Mouse (Mus musculus): ENCODE measurements at regions not wholly inside any gene's neighbourhood (a gene's known extent, or its start where the extent isn't known, plus 50 kb on each side); places are given as distances from the start of the nearest gene placed in this dataset.
A peak's percentile ranks its signal among the peaks of the same experiment; 100 is the strongest.

DNA sequence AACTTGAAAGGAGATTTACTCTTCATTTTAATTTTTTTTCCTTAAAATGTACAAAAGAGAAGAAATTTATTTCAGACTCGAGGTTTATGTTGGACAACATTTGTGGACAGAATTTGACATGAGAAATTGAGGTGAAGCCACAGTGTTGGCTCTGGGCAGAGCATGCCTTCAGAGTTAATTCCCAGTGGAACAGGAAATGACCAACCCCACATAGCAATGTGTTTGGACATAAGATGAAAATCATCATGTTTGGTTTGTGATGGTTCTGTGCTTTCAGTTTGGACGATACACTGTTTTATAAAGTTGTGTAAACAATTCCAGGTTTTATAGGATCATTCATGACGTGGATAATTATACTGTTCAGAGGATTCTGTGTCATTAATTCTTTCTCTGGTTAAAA, 271.9 kb upstream of the Mettl25 start:
- DNase-seq (ENCODE audit: low spot score) = no peak

DNA sequence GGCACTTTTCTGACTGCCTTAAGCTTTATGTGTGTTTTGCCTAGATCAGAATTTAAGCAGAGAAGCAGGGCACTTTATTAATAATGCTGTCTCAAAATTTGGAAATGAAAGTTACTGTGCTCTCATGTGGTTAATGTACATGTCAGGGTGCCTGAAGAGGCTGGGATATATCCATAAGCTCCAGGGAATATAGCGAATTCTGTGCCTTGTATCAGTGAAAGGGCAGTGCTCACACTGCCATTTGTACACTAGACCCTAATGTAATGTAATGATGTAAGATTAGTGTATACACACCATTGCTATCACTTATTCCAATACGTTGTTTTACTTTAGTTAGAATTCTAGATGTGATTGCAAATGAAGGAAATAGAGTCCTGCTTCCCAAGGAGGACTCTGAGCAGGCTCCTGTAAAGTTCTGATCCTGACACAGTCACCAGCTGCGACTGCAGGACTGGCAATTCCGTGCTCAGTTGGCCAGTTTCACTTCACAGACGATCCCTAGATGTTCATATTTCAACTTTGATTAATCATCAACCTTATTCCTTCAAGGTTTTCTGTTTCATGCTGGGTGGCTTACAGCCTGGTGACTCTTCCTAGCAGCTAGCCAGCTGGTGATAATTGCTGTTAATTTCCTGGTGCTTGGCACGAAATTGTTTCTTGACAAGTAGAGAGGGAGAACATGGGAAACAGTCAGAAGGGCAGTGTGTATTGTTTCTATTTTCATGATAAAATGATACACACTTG, 273.7 kb upstream of the Mettl25 start:
- DNase-seq (ENCODE audit: low spot score) = no peak

DNA sequence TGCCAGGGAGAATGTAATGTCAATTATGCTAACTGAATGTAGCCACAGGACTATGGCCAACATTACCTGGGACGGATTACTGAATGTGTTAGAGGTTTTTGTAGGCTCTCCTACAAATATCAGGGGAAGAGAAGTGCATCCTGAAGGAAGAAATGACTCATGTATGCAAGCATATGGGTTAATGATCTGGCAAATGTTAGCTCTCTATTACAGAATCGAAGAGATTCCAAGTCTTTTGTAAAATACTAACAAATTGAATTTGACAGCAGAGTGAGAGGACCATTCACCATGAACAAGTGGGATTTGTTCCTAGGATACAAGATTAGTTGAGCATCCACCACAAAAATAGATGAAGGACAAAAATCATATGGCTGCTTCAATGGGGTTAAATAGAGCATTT, 280.6 kb upstream of the Mettl25 start:
- DNase-seq (ENCODE audit: low spot score) = no peak

DNA sequence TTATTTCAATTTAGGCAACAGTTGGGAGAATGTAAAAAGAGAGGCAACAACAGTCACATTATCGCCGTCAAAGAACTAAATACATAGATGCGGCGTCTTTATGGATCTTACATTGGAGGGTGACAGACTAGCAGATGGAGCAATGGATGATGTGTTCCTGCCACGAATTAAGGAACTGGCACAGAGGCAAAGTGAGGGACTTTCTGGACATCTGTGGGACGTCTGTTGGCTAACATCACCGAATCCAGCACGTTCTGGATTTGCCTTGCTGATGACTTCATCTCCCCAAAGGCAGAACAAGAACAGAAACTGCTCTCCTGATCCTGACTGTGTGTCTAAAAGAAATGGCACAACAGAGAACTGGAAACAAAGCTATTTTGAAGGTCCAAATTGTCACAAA, 281.8 kb upstream of the Mettl25 start:
- DNase-seq (ENCODE audit: low spot score) = no peak

DNA sequence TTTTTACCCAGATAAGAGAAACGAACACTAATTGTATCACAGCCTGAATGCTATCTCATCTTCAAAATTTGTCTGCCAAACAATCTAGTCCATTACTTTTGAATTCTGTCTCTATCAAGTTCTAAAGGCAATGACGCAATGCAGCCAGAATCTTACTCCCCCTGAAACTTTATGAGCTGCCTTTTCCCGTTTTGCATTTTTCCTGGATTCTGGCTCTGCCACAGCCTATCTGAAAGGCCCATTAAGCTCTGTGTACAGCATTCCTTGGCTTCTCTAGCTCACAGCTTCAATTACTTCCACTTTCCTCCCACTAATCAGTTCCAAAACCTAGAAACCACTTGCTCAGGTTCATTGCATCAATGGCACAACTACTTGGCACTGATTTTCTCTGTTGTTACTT, 298.0 kb upstream of the Ppfia2 start:
- no peak for DNase-seq (ENCODE audit: low spot score)

DNA sequence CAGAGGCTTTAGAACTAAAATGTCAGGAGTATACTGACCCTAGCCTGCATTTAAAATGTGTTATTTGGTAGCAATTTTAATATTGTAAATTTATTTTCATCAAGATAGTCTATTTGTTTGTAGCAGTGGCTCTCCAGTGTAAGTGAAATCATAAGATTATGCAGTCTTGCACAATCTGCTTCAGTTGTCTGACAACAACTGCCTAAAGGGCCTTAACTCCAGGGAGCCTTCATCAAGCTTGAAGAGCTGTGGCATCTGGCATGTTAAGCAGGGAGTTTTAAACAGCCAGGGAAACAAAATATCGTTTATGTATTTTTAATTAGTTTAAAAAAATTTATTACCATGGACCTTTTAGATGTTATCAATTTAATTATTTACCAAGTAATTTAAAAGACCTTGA, 295.7 kb upstream of the Ppfia2 start:
- DNase-seq (ENCODE audit: low spot score) = no peak

DNA sequence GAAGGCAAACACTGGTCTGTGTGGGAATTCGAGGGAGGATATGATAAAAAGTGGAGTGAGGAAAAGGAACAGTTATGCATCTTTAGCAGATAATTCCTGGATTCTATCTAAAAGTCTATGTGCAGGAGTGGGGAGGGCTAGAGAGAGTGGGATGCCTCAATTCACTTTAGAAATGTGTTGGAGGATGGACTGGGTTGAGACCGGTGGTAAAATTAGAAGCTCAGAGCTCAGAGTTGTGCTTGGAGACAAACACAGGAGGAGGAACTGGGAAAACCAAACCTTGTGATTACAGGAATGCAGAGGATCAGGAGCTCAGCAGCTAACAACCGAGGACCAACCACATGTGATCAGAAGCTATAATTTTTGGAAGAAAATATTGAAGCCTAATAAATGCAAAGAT, 290.5 kb upstream of the Ppfia2 start:
- no peak for DNase-seq (ENCODE audit: low spot score)

DNA sequence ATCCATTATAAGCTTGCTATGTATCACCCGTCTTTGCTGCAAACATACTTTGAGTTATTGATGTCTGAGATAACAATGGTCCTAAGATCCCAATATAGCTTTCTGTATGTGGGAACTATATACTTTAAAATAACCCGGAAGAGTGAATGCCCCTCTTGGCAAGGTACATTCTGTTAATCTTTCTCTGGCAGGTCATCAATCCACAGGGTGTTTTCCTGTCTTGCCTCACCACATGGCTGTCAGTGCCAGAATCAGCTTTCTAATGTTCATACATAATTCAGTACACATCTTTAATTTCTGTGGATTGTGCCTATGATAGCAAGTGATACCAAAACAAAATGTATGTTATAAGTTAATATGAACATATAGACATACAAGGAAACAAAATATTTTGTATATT, 267.6 kb upstream of the Ppfia2 start:
- no peak for DNase-seq (ENCODE audit: low spot score)

DNA sequence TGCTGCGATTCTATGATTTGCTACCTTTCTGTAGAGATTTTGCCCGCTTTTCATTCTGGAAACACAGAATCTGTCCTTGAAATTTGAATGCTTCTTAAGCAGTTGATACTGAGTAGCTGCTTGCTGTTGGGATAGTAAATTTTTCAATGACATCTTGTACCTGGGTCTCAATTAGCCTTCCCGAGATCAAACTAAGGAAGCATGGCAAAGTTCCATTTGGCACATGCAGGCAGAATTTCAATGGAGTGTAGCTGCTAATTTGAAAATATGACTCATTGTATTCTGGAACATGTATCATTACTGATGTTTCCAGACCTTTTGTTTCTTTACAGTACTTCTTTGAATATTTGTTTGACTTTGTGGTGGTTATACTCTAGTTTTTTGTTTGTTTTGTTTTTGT, 245.9 kb upstream of the Ppfia2 start:
- no peak for DNase-seq (ENCODE audit: low spot score)

DNA sequence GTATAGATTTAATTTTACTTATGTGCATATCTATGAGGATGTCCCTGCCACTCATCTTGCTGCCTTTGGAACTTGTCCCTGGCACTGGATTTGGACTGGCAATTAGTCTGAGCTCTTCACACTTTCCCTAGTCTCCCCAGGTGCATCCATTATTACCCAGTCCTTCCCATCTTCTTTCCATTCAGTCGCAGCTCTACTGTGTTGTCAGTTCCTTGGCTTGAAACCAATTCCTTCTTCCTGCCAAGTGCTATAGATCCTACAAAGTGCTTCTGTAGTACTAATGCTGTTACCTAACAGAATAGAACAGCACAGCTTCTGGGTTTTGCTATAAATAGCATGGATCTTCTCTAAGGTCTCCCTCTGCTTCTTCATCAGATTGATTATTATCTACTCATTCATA, 228.0 kb upstream of the Ppfia2 start:
- no peak for DNase-seq (ENCODE audit: low spot score)

DNA sequence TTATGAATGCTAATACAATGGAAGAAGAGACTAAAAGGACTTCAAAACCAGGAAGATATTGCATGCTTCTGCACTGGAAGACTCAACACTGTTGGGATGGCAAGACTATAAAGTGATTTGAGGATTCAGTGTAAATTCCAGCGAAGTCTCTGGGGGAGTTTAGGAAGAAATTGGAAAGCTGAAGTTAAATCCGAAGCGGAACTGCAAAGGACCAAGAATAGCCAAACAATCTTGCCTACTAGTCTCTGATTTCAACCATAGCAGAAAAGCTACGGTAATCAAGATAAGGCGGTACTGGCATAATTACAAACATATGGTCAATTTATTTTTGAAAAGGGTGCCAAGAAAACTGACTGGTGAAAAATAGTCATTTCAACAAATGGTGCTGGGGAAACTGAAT, 216.0 kb upstream of the Ppfia2 start:
- DNase-seq (ENCODE audit: low spot score) = no peak

DNA sequence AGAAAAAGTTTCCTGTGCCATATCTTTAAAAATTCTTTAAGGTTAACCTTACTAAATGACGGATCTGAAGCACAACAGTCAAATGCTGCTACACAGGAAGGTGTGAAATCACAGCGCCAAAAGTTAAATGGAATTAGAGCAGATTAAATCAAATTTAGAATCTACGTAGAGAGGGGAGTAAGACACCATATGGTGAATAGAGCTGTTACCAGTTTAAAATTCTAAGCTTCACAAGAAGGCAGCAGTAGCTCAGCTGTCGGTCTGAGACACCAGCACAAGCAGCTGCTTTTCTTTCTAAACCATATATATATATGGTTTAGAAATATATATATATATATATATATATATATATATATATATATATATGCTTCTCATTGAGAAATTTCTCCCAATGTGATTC, 210.3 kb upstream of the Ppfia2 start:
- no peak for DNase-seq (ENCODE audit: low spot score)

DNA sequence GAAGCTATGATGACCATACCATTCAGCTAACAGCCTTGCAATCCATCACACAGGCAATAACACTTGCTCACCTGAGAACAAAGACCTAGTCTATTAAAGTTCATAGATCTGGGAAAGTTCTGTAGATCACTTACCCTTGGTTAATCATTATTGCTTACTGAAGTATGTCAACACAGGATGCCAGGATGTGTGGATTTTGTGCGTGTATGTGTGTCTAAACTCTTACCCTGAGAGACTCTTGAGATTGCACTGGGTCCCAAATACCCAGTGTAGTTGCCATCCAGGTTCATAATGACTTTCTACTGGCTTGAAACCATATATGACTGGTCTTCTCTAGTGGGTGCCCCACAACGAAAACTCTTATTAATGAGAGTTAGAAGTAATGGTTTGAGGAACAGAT, 196.8 kb upstream of the Ppfia2 start:
- no peak for DNase-seq (ENCODE audit: low spot score)

DNA sequence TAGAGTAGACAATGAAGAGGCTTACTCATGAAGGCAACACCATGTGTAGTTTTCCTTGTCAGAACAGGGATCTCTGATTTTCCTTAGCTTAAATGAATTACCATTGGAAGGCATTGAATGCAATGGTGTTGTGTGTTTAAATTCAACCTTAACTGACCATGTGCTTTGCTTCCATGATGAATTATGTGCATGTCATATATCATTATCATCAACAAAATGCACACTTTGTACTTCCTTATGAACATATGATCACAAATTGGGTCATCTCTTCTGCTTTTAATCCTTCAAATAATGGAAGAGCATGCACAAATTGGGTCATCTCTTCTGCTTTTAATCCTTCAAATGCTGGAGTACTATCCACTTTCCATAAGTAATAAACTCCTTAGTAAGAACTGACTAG, 180.2 kb upstream of the Ppfia2 start:
- no peak for DNase-seq (ENCODE audit: low spot score)

DNA sequence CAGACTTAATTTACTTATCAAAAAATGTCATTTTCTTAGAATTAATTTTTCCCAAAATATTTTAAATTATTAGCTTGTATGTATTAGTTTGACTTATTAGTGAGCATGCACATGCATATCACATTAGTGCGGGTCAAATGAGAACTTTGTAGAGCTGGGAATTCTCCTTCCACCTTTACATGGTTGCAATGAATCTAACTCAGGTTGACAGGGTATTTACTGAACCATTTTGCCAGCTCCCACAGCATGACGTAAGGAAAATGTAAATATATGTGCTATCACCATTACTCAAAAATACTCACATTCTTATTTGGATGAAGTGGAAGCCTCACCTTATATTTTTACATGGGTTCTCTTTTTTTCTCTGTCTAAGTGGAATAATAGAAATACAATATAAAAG, 179.4 kb upstream of the Ppfia2 start:
- no peak for DNase-seq (ENCODE audit: low spot score)

DNA sequence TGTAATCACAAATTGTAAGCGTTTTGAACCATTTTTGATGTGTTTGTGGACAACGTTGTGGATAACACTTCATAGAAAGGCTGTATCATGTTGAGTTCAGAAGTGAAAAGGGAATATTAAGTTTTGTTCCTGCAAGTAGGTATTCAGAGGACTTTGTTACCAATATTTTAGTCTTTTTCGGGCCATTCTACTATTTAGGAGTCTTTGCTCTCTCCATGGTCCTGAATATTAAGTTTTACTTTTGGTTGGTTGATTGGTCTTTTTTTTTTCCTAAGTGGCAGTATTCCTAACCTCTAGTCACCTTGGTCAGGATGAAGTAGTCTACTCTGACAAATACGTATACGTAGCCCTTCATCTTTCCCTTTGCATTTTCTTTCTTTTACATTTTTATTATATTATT, 174.6 kb upstream of the Ppfia2 start:
- DNase-seq (ENCODE audit: low spot score) = peak; percentile 8

DNA sequence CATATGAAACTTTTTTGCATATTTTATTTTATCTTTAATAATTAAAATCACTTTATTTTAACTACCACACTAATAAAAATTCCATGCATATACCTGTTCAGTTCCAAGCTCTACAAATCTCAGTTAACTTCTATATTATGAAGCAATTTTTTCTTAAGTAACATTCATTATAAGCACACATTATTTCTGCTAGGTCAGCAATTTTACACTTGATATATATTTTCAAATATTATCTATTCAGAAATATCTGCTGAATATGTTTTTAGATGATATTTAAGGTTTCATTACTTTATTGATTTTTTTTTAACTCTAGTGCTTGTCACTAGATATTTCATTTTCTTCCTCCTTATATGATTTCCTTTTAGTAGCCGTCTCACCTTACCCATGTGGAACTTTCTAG, 135.0 kb upstream of the Ppfia2 start:
- DNase-seq (ENCODE audit: low spot score) = no peak

DNA sequence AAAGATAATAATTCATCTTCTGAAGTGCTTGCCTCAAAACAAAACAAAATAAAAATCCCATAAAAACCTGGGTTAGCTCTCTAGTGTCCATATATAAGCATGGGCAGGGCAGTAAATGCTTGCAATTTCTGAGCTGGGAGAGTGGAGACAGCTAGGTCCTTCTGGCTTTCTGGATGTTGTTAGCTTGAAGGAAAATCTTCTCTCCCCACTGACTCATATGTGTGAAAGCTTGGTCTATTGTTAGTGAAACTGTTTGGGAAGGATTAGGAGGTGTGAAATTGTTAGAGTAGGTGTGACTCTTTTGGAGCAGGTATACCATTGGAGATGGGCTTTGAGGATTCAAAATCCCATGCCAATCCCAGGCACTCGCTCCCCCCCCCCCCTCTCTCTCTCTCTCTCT, 118.5 kb upstream of the Ppfia2 start:
- no peak for DNase-seq (ENCODE audit: low spot score)

DNA sequence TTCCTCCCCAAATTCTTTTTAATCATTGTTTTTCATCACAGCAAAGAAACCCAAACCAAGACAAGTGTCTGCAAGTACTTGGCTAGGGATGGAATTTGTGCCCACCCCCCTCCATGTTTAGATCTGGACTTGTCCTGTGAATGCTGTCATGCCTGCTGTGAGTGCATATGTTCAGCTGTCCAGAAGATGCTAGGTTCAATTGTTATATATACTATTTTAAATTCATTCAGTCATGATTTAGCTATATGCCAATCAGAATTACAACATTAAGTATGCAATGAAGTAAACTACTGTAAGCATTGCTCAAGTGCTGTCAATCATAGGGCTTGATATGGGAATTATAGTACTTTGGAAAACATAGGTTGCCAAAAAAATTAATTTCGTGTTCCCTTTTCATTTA, 94.5 kb upstream of the Ppfia2 start:
- no peak for DNase-seq (ENCODE audit: low spot score)

DNA sequence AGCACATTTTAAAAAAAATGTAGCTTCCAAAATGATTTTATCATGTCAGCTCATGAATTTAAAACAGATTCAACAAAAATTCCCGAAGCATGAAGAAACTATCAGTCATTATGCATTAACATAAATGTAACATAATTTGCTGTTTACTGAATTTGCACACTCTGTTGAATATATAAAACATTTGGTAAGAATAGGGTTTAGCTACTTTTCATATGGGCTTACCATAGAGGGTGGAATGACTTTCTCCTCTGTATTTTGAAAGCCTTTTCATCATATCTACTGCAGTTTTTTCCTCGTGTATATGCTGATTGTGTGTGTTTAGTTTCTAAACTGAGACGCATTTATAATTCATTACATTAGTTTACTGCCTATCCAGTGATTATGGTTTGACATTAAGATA, 94.0 kb upstream of the Ppfia2 start:
- no peak for DNase-seq (ENCODE audit: low spot score)

DNA sequence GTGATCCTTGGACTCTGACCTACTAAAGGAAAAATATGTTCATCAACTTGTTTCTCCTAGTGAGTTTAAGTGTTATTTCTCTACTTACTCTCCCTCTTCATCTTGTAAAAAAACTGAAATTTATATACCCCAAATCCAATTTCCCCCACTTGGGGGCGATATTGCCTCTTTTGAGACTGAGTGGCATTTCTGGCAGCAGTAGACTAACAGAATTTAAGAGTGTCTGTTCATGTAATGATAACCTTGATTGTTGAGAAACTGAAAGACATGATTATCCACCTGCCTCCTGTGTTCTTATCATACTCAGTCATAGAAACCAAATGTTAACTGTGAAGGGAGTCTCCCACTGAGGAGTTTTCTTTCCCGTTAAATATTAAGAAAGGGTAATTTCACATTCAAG, 89.5 kb upstream of the Ppfia2 start:
- no peak for DNase-seq (ENCODE audit: low spot score)

DNA sequence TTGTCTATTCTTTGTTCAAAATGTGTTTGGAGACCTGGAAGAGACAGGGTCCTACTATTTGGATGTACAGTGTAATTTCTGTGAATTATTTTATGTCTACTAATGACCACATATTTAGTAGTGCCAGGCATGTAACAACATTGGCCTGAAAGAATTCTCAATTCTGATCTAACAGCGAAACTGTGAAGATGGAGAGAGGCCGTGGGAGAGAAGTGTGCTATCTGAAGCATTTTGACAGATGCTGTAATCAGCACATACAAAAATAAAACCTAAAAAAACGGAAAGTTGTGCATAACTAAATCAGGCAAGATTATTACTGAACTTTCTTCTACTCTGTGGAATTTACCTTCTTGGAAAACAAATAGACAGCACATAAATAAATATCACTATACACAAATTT, 61.4 kb upstream of the Ppfia2 start:
- DNase-seq (ENCODE audit: low spot score) = no peak

DNA sequence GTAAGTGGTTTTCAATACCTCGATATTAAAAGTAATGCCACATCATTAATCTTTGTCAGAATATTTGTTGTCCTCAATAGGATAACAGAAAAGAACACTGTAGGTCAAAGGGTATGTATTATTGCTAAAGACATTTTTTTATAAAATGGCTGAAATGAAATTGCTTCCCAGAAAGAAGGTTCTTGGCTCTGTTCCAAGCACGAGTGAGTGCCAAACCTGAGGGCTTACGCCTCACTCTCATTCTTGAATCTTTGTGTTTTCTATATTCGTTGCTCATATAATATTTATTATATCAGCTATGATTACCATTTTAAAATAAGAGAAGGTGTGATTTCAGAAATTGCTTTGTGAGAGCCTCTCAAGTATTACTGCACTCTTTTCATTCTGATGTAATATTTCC, 57.0 kb upstream of the Ppfia2 start:
- DNase-seq (ENCODE audit: low spot score) = no peak

DNA sequence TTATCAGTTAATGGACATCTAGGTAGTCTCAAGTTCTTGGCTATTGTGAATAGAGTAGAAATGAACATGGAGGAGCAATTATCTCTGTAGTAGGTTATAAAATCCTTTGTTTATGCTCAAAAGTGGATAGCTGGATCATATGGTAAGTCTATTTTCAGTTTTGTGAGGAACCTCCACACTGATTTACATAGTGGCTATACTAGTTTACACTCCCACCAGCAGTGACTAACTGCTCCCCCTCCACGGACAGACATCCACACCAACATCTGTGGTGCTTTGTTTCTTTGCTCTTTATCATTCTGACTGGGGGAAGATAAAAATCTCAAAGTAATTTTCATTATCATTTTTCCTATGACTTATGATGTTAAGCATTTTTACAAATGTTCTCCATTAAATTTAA, 55.1 kb upstream of the Ppfia2 start:
- no peak for DNase-seq (ENCODE audit: low spot score)

DNA sequence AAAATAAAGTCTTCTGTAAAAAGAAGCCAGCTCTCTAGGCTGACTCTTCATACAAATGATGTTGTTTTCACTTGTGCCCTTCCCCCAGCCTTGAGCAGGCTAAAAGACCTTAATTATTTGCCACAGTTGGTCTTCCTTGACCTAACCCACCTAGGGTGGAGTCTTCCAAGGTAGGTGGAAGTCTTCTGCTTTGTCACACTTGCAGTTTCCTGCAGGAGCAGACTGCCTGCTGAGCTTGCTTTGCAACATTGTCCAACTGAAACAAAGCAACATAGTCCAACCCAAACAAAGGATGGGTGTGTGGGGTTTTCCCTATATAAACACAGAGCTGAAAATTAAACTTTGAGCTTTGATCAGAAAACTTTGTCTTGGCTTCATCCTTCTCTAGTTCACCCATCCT, 53.0 kb upstream of the Ppfia2 start:
- no peak for DNase-seq (ENCODE audit: low spot score)

Data from embryo, embryonic 10.5 days (tissue).